Mouse (Mus musculus) heart, adult 2 months (tissue): ENCODE measurements at regions not wholly inside any gene's neighbourhood (a gene's known extent, or its start where the extent isn't known, plus 50 kb on each side); places are given as distances from the start of the nearest gene placed in this dataset.

Experiments used
- CTCF ChIP-seq: fragments of 200-600 bp; IDR thresholded peaks from 2 replicates; pipeline ENCODE4 v1.8.1; 2022; ENCODE audit warnings: antibody characterized with exemption, mild to moderate bottlenecking, moderate library complexity
- EP300 ChIP-seq: fragments of 200-500 bp; IDR thresholded peaks from 2 replicates; pipeline ENCODE4 v1.6.1; 2011; ENCODE audit warnings: low read depth, low read length, control low read depth; ENCODE audit not compliant: insufficient read depth
- POLR2A ChIP-seq: fragments of 200-500 bp; IDR thresholded peaks from 2 replicates; pipeline ENCODE4 v1.6.1; 2011; ENCODE audit warnings: mild to moderate bottlenecking, low read depth, low read length, control low read depth; ENCODE audit not compliant: insufficient read depth

- no peak for TF ChIP-seq CTCF
- TF ChIP-seq EP300: no peak
- no peak for TF ChIP-seq POLR2A
Measured at GRCm38 (mm10) chr9:43947089-43947488, 96.1 kb upstream of the Thy1 start.
